Mouse (Mus musculus): ENCODE measurements around the gene Tgfb1i1. TPM values are rescaled to one million over a fixed set of nuclear protein-coding genes. Genes with fewer than 3 reads are reported as not detected.

Tgfb1i1 gene
- polyA plus RNA-seq (2015; fragmentation: Illumina TruSeq; extraction: RNeasy Lipid Tissue Mini Kit (QIAGEN cat#74804); ENCODE audit: low read depth, low replicate concordance) = 11.5 TPM

DNA sequence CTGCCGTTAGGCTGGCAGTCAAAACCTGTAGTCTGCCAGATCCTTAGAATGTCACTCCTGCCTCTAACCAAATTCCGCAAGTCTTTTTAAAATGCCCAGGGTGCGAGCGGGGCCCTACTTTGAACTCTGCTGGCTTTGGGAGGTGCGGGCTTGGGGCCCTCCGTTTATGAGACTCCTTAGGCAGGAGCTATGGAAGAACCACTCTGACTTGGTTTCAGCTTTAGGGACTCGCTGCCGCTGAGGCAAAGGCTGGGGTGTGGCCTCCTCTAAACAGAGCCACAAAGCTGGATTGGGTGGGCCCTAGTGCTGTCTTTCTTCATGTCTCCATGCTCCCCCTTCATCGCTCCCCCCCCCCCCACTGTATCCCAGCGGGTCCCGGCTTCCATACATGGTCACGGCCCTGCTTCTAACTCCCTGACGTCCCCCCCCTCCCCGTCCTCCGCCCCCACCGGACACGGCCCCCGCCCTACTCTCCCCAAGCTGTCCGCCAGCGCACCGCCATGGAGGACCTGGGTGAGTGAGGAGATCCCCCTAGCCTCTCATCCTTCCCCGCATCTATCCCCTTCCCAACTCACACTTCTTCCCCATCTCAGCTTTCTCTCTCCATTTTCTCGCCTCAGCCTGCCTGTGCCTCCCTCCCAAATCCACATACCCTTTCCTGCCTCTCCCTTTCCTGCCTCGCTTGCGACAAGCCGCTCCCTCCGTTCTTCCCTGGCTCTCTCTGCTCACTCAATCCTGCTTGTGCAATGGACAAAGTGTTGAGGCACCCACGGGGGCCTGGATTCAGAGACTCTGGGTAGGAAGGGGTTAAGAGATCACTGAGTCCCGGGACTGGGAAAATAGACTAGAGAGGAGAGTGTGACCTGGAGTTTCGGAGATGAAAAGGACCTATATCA, at the start of gene Tgfb1i1:
Tgfb1i1 (plus strand) TSS at position 317 of the 896 bp plus-strand sequence.

DNA sequence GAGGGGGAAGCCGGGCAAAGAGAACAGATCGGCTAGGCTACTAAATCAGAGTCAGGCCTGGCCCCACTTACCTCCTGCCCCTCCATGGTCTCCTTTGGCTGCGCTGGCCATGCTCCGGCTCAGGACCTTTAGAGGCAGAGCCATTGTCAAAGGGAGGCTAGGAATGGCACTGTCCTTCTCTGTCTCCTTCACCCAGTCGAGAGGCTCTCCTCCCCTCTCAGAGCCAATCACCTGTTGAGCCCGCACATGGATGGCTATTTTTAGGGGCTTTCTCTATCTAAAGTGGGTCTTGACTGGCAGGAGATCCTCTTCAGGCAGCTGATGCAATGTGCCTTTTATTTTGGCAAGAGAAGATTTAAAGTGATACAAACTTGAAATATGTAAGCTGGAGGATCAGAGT, 40.5 kb upstream of the Tgfb1i1 start, which contains the start of gene Cox6a2:
Cox6a2 (minus strand) TSS at position 236 of the 400 bp plus-strand sequence.

DNA sequence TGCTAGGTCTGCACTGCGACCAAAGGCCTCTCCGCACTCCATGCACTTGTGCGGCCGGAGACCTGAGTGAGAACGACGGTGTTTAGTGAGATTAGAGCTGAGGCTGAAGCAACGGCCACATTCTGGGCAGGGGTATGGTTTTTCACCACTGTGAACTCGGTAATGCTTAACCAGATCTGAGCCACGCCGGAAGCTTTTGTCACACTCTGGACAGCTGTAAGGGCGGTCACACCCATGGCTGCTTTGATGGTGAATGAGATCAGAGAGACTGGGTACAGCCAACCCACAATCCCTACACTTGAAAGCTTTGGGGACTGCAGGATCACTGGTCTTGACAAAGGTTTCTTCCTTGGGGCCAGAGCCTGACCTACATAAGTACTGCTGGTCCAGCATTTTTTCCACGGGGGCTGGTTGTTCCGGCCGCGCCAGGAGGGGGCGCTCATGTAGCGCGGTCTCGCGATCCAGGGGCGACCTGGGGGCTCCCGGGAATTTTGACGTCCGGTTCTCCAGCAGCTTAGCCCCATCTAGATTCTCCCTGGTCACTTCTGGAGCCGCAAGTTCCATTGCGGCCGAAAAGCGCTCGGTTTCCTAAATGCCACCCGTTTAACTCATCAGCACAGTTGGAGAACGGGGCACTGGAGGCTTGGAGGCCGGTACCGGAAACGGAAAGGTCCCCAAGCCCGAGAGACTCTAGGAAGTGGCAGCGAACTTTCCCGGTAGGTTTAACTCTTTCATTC, 9.6 kb upstream of the Tgfb1i1 start, which contains the start of gene Armc5:
Armc5 (plus strand) TSS at position 487 of the 737 bp plus-strand sequence.

DNA sequence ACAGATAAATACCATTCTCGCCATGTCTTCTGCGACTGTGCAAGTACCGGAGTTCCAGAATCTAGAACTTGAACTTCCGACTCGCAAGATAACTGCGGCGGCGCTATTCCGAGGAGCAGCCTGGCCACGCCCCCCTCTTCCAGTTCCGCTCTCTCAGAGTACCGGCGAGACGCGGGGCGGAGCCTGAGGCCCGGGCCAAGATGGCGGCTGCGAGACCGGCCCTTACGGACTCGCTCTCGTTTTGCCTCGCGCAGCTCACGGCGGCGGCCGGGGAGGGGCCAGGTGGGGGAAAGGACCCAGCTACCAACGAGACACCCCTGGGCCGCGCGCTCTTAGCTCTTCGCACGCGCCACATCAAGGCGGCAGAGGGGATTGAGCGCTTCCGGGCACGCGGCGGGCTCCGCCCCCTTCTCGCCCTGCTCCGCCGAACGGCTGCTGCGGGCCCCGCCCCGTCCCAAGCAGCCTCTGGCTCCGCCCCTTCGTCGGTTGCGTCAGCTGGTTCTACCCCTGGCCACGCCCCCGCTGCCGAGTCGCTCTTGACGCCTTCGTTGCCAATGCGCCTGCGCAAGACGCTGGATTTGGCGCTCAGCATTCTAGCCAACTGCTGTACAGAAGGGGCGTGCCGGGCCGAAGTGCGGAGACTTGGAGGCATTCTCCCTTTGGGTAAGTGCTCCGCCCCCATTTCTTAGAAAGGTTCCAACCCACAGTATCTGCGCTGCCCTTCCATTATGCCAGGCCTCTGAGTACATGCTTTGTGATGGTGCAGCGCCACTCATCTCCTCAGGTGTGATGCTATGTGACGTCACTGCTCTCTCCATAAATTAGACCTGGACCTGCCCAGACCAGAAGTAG, 8.5 kb upstream of the Tgfb1i1 start, which contains the start of gene 9130023H24Rik:
9130023H24Rik (minus strand) TSS at position 105 of the 852 bp plus-strand sequence.

DNA sequence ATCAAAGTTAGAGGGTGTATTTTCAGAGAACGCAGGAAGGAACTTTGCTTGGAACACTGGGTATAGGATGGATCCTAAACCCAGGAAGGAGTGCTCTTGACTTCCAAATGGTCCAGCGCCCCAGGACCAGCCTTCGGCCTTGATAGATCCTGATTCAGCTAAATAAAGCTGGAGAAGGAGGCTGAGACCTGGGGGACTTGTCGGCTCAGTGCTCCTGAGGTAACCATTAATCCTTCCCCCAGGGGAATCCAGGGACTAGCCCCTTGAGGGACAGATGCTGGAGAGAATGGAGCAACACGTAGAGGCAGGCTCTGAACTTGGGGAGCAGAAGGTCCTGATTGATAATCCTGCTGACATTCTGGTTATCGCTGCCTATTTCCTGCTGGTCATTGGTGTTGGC, 18.8 kb downstream of the Tgfb1i1 start, which contains the start of gene Slc5a2:
Slc5a2 (plus strand) TSS at position 247 of the 400 bp plus-strand sequence.

DNA sequence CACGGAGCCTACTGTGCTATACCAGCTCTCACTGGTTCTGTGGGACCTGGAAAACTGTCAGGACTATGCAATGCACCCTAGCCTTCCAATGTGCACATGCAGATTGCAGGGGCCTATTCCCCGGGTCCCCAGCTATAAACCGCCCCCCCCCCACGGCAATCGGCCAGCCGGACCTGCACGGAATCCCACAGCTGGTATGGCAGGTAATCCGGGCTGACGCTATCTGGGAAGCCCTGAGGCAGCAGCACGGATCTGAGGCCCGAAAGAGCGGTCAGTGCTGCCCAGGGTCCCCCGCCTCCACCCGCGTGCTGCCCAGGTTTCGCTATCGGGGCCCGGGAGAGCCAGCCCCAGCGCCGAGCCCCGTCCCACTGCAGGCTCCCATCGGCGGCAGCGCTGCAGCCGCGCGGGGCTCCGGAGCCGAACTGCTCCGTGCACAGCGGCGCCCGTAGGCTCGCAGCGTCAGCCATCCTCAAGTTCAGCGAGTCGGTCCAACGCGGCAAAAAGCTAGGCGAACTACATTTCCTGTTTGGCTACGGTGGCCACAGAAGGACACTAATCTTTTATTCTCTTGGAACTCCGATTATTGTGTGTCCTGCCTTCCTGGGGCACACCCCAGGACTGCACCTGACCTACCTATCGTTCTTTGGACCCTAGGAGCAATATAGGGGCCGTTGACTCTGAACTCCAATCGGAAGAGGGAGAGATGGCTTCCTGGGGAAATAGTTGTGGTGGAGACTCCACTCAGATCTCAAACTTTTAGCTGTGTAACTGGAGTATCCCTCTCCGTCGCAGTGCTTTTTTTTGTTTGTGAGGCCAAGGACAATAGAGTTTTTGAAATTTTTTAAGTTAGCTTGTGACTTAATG, 51.2 kb downstream of the Tgfb1i1 start, which contains the start of gene BC017158:
BC017158 (minus strand) TSS at position 554 of the 864 bp plus-strand sequence.

Other genes with a start within 250 kb of the Tgfb1i1 start
- 0.34 TPM for gene Trim72, start 242.9 kb upstream of the Tgfb1i1 start, polyA plus RNA-seq (2015; fragmentation: Illumina TruSeq; extraction: RNeasy Lipid Tissue Mini Kit (QIAGEN cat#74804); ENCODE audit: low read depth, low replicate concordance)
- gene Itgam, start 184.2 kb upstream of the Tgfb1i1 start, polyA plus RNA-seq (2015; fragmentation: Illumina TruSeq; extraction: RNeasy Lipid Tissue Mini Kit (QIAGEN cat#74804); ENCODE audit: low read depth, low replicate concordance) = 11.5 TPM
- gene Gm49368, start 184.1 kb upstream of the Tgfb1i1 start, polyA plus RNA-seq (2015; fragmentation: Illumina TruSeq; extraction: RNeasy Lipid Tissue Mini Kit (QIAGEN cat#74804); ENCODE audit: low read depth, low replicate concordance) = not detected
- gene Itgax, start 117.3 kb upstream of the Tgfb1i1 start, polyA plus RNA-seq (2015; fragmentation: Illumina TruSeq; extraction: RNeasy Lipid Tissue Mini Kit (QIAGEN cat#74804); ENCODE audit: low read depth, low replicate concordance) = not detected
- gene Itgad, start 92.4 kb upstream of the Tgfb1i1 start, polyA plus RNA-seq (2015; fragmentation: Illumina TruSeq; extraction: RNeasy Lipid Tissue Mini Kit (QIAGEN cat#74804); ENCODE audit: low read depth, low replicate concordance) = 1.2 TPM
- 21.9 TPM for gene Cox6a2, start 40.4 kb upstream of the Tgfb1i1 start, polyA plus RNA-seq (2015; fragmentation: Illumina TruSeq; extraction: RNeasy Lipid Tissue Mini Kit (QIAGEN cat#74804); ENCODE audit: low read depth, low replicate concordance)
- 7.4 TPM for gene Armc5, start 9.5 kb upstream of the Tgfb1i1 start, polyA plus RNA-seq (2015; fragmentation: Illumina TruSeq; extraction: RNeasy Lipid Tissue Mini Kit (QIAGEN cat#74804); ENCODE audit: low read depth, low replicate concordance)
- gene 9130023H24Rik, start 8.8 kb upstream of the Tgfb1i1 start, polyA plus RNA-seq (2015; fragmentation: Illumina TruSeq; extraction: RNeasy Lipid Tissue Mini Kit (QIAGEN cat#74804); ENCODE audit: low read depth, low replicate concordance) = 2.5 TPM
- not detected for gene Slc5a2, start 18.8 kb downstream of the Tgfb1i1 start, polyA plus RNA-seq (2015; fragmentation: Illumina TruSeq; extraction: RNeasy Lipid Tissue Mini Kit (QIAGEN cat#74804); ENCODE audit: low read depth, low replicate concordance)
- 17.9 TPM for gene BC017158, start 51.4 kb downstream of the Tgfb1i1 start, polyA plus RNA-seq (2015; fragmentation: Illumina TruSeq; extraction: RNeasy Lipid Tissue Mini Kit (QIAGEN cat#74804); ENCODE audit: low read depth, low replicate concordance)
- gene Rgs10, start 171.9 kb downstream of the Tgfb1i1 start, polyA plus RNA-seq (2015; fragmentation: Illumina TruSeq; extraction: RNeasy Lipid Tissue Mini Kit (QIAGEN cat#74804); ENCODE audit: low read depth, low replicate concordance) = 102 TPM
- gene Tial1, start 214.9 kb downstream of the Tgfb1i1 start, polyA plus RNA-seq (2015; fragmentation: Illumina TruSeq; extraction: RNeasy Lipid Tissue Mini Kit (QIAGEN cat#74804); ENCODE audit: low read depth, low replicate concordance) = 115 TPM